Mouse (Mus musculus): Measurements from ENCODE around the gene Il15ra. TPM values are rescaled to one million over a fixed set of nuclear protein-coding genes. Genes with fewer than 3 reads are reported as not detected.

Il15ra gene
- total RNA-seq, 2 experiments from 2014 or later: 9.4 to 10.7 TPM

DNA sequence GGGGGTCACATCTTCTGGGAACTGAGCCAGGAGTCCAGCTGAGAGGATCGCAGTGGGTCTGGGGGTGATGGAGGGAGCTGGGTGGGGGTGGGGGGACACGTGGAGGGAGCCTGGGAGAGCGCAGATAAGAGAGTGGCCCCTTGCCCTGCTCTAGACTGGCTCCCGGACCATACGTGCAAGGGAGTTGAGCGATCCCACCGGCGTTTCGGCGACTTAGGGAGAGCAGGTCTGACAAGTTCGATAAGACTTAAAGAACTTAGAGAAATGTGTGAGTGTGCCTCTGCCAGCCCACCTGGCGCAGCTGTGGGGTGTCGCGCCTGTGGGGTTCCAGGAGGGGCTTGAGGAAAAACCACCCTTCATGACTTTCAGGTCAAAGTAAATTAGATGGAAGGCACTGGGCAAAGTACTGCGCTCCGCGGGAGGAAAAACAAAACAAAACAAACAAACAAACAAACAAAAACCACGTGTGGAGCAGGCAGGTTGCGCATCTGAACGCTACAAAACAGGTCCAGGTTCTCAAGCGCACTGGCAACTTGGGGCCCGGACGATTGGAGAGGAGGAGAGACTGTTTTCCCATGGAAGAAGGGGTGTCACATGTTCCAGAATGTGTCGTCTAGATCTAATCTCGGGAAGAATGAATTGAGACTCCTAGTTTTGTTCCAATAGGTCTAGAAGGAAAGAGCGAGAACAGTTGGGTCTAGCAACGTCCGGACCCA, 1.1 kb downstream of the Il15ra start:
- peak; percentile 32 for ATAC-seq (replicated peaks; ENCODE audit: low FRiP score, low TSS enrichment, poor library complexity, severe bottlenecking)

GRCm38 (mm10) chr2:11706746-11707065, 1.6 kb downstream of the Il15ra start:
- ATAC-seq (replicated peaks; ENCODE audit: low FRiP score, low TSS enrichment, poor library complexity, severe bottlenecking): no peak

GRCm38 (mm10) chr2:11708538-11708937, 3.4 kb downstream of the Il15ra start:
- ATAC-seq (replicated peaks; ENCODE audit: low FRiP score, low TSS enrichment, poor library complexity, severe bottlenecking): no peak

DNA sequence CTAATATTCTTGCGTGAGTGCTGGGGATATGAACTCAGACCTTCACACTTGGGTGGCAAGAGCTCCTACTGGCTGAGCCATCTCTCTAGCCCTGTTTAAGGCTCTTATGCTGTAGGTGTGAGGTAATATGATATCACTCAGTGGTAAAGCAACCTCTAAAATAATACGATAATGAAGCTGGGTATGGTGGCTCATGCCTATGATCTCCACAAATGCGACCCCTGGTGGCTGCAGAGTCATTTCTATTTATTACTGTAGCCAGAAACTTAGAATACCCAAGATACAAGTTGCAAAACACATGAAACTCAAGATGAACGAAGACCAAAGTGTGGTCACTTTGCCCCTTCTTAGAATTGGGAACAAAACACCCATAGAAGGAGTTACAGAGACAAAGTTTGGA, 5.0 kb downstream of the Il15ra start:
- peak; percentile 64 for ATAC-seq (replicated peaks; ENCODE audit: low FRiP score, low TSS enrichment, poor library complexity, severe bottlenecking)

DNA sequence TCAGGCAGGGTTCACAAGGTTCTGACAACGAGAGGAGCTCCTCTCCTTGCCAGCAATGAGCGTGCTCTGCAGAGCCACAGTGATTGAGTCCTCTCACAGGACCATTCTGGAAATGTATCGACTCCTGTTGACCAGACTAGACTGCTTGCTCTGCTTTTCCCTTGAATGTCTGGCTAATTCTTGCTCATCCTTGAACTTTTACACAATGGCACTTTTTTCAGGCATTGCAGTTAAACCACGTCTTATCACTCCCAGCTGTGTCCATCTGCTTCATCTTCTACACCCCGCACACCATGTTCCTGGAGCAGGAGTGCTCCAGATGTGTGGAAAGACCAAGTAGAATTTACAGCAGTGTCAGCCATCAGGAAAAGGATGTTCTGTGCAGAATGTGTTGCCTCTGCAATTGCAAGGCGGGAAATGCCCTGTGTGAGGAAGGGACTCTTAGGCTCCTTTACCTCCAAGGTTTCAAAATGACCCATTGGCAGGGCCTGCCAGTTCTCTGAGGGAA, 7.4 kb downstream of the Il15ra start:
- ATAC-seq (replicated peaks; ENCODE audit: low FRiP score, low TSS enrichment, poor library complexity, severe bottlenecking): no peak

DNA sequence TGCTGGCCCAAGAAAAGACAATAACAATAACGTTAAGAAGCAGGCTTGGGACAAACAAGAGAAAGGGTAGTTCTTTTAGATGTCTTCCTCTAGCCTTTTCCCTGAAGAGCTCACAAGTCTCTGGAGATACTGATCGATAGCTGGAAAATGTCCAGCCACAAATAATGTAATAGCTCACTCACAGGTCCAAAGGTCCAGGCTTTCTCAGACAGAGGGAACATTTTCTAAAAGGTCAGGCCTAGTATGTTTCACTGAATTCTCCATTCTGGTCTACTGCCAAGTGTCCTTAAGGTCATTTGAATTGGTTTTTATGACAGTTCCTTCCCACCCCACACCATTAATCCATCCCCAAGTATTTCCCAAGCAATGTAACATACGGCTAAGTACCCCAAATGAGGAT, 7.9 kb downstream of the Il15ra start:
- no peak for ATAC-seq (replicated peaks; ENCODE audit: low FRiP score, low TSS enrichment, poor library complexity, severe bottlenecking)

DNA sequence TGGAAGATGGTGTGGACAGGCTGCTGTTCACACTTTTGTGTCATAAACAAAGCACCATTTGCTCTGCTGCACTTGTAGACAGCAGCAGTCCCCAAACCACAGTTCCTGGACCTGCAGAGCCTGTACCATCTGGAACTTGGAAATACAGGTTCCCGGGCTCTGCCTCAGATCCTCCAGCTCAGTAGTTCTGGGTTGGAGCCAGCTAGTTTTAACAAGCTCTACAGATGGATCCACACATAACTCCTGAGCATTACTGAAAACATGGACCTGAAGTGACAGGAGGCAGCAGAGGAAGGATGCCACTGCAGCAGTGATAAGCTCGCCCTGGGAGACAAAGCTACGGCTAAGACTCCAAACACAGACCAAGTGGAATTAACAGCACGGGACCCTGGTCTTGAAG, 9.4 kb downstream of the Il15ra start:
- no peak for ATAC-seq (replicated peaks; ENCODE audit: low FRiP score, low TSS enrichment, poor library complexity, severe bottlenecking)

- ATAC-seq (replicated peaks; ENCODE audit: low FRiP score, low TSS enrichment, poor library complexity, severe bottlenecking): no peak
Observed at GRCm38 (mm10) chr2:11718573-11718972, 13.5 kb downstream of the Il15ra start.

DNA sequence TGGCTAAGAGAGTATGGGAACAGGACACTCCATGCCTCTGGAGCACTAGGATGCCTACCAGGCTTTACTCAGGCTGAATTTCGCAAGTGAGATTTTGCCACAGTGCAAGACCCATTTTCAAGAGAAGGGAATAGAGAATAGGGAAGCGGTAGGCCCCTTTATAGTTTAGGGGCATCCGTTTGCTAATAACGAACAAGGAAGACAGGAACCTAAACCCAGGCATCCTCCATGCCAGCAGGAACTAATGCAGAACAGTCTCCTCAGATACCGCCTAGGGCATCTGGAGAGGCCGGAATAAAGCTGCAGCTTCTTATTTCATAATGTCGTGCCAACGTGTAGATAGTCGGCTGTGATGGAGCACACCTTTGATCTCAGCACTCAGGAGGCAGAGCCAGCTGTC, 17.5 kb downstream of the Il15ra start:
- no peak for ATAC-seq (replicated peaks; ENCODE audit: low FRiP score, low TSS enrichment, poor library complexity, severe bottlenecking)

- no peak for ATAC-seq (replicated peaks; ENCODE audit: low FRiP score, low TSS enrichment, poor library complexity, severe bottlenecking)
Observed at GRCm38 (mm10) chr2:11727574-11727973, 22.5 kb downstream of the Il15ra start.

GRCm38 (mm10) chr2:11729091-11729490, 24.0 kb downstream of the Il15ra start:
- ATAC-seq (replicated peaks; ENCODE audit: low FRiP score, low TSS enrichment, poor library complexity, severe bottlenecking): no peak

- no peak for ATAC-seq (replicated peaks; ENCODE audit: low FRiP score, low TSS enrichment, poor library complexity, severe bottlenecking)
Observed at GRCm38 (mm10) chr2:11732978-11733377, 27.9 kb downstream of the Il15ra start.

DNA sequence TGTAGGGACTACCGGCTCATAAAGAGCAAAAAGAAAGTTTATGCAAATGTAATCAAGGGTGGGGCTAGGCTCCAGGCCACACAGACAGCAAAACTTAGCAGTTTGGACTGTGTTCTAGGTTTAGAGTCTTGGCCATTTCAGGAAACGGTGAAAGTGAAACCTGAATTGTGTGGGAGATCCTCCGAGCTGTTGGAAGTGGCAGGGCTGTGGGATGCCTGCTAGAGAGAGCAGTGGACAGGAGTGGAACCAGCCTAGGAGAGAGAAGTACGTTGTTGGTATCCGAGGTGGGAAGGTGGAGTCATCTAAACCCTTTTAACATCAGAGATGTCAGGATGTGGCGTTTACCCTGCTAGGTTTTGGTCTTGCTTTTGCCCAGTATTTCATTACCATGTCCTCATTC, 30.8 kb downstream of the Il15ra start:
- ATAC-seq (replicated peaks; ENCODE audit: low FRiP score, low TSS enrichment, poor library complexity, severe bottlenecking): no peak

GRCm38 (mm10) chr2:11738794-11739193, 33.7 kb downstream of the Il15ra start:
- no peak for ATAC-seq (replicated peaks; ENCODE audit: low FRiP score, low TSS enrichment, poor library complexity, severe bottlenecking)

GRCm38 (mm10) chr2:11739516-11740051, 34.5 kb downstream of the Il15ra start:
- ATAC-seq (replicated peaks; ENCODE audit: low FRiP score, low TSS enrichment, poor library complexity, severe bottlenecking): no peak

- no peak for ATAC-seq (replicated peaks; ENCODE audit: low FRiP score, low TSS enrichment, poor library complexity, severe bottlenecking)
Observed at GRCm38 (mm10) chr2:11762541-11762940, 57.5 kb downstream of the Il15ra start.

DNA sequence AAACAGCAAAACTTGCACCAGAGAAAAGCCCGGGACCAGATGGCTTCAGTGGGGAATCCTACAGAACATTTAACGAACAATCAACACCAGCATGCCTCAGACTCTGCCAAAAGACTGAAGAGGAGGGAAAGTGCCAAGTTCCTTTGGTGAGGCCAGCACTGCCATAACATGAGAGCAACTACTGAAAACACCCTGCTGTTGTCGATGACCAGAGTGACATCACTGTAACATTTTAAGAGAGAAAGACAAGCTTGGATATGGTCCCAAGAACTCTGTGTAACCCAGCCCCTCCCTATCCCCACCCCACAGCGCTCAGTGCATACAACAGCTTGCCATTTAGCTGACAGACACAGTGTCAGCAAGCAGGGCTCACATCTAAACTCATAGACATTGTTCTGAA, 60.6 kb downstream of the Il15ra start:
- no peak for ATAC-seq (replicated peaks; ENCODE audit: low FRiP score, low TSS enrichment, poor library complexity, severe bottlenecking)

GRCm38 (mm10) chr2:11766485-11767160, 61.5 kb downstream of the Il15ra start:
- no peak for ATAC-seq (replicated peaks; ENCODE audit: low FRiP score, low TSS enrichment, poor library complexity, severe bottlenecking)

- ATAC-seq (replicated peaks; ENCODE audit: low FRiP score, low TSS enrichment, poor library complexity, severe bottlenecking): no peak
Observed at GRCm38 (mm10) chr2:11767161-11767545, 62.1 kb downstream of the Il15ra start.

DNA sequence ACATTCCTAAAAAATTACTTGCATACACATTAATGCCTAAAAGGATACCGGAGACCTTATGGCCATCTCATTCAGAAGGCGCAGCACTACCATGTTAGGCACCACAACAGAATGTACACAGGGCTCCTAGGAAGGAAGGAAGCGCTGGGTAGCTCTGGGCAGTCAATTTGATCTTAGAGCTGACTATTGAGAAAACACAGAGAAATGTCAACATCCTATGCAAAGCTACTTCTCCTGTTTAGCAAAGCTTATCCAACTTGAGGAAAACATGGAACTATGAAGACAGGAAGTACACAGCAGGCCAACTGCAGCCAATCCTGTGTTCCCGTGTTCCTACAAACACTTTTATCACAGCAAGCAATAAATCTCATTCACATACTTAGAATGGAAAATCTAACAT, 66.6 kb downstream of the Il15ra start:
- ATAC-seq (replicated peaks; ENCODE audit: low FRiP score, low TSS enrichment, poor library complexity, severe bottlenecking): no peak

GRCm38 (mm10) chr2:11772401-11772800, 67.3 kb downstream of the Il15ra start:
- ATAC-seq (replicated peaks; ENCODE audit: low FRiP score, low TSS enrichment, poor library complexity, severe bottlenecking): no peak
